Mouse (Mus musculus): ENCODE measurements around the gene Ccdc113. TPM values are rescaled to one million over a fixed set of nuclear protein-coding genes. Genes with fewer than 3 reads are reported as not detected.

Ccdc113 gene
- polyA plus RNA-seq, 1 experiment = not detected

DNA sequence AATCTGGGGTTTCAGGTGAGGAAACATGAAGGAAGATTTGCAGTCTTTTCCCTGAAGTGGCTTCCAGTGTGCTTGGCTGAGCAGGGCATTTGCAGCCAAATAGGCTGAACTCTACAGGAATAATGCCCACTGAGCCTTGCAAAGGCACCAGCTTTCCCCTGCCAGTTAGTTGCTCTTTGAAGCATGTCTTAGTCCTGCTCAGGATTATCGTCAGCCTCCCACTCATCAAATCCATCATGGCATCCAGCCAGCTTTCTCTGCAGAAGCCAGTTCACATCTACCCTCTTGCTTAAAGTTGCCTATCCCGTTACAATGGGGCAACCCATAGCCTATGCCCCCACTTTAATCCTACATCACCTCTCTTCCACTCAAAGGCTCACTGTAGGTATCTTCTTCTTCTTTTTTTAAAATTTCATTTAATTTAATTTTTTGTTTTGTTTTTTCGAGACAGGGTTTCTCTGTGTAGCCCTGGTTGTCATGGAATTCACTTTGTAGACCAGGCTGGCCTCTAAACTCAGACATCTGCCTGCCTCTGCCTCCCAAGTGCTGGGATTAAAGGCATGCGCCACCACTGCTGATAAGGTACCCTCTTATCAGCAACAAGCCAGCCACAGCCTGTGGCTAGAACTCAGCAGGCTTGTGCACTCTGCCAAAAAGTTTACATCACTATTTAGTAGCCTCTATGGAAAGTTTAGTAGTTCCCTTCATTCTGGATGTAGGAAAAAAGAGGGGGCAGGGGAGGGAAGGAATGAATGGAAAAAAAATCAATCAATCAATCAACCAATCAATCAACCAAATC is 34.4 kb upstream of the Ccdc113 start:
- Histone ChIP-seq H3K27ac (ENCODE audit: insufficient read depth, low read depth, low read length) (no peak overlapping the region), H3K4me3 (ENCODE audit: insufficient read depth, low read depth, low read length) (no peak overlapping the region), H3K4me1 (ENCODE audit: control insufficient read depth, insufficient read depth, low read length) (no peaks in the 10 kb centered on the region)
- WGBS = 62% methylated on average over 4 of the region's 4 CpGs
- TF ChIP-seq CTCF (IDR thresholded peaks at IDR 0.05; ENCODE audit: insufficient read depth, low read depth, low read length) = no peak
- TF ChIP-seq POLR2A (IDR thresholded peaks at IDR 0.05; ENCODE audit: insufficient read depth, low read depth, low read length) = no peak

DNA sequence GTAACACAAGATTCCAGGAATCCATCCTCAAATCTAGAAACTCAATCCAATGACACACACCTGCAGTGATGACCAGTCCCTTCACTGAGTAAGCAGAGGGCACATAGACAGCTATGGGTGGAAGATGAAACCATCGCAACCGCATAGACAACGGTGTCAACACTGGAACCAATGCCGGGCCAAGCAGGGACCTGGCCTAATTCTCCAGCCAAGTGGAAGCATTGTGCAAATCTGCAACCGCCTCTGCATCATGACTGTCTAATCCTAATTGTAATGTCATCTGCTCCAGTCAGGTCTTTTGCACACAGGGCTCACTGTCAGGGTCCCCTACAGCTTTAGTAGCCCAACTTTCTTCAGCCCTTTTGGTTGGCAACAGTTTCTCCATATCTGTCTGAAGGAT is 33.4 kb upstream of the Ccdc113 start:
- H3K27ac ChIP-seq (ENCODE audit: insufficient read depth, low read depth, low read length) = no peak overlapping the region
- H3K4me3 ChIP-seq (ENCODE audit: insufficient read depth, low read depth, low read length) = no peak overlapping the region
- no peak for TF ChIP-seq POLR2A (IDR thresholded peaks at IDR 0.05; ENCODE audit: insufficient read depth, low read depth, low read length)
- no peak for TF ChIP-seq CTCF (IDR thresholded peaks at IDR 0.05; ENCODE audit: insufficient read depth, low read depth, low read length)
- H3K4me1 ChIP-seq (ENCODE audit: control insufficient read depth, insufficient read depth, low read length) = no peaks in the 10 kb centered on the region
- 84% methylated on average over 5 of the region's 5 CpGs for WGBS

DNA sequence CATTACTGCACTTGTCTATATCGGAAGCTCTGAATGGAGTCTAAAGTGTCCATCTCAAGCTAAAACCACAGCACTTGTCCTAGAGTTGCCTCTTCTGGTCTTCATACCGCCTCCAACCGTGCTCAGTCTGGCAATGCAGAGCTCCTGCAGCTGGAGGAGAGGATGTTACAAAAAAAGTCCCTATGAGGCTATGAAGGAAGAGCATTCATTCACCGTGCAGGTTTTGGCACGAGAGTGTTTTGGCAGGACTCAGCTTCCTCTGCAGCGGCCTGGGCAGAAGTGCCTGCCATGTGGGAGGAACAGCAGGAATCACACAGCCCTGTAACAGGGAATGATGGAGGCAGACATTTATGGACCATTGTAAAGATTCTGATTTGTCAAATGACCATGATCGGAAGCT is 31.5 kb upstream of the Ccdc113 start:
- TF ChIP-seq CTCF (IDR thresholded peaks at IDR 0.05; ENCODE audit: insufficient read depth, low read depth, low read length) (no peak), POLR2A (IDR thresholded peaks at IDR 0.05; ENCODE audit: insufficient read depth, low read depth, low read length) (no peak)
- no peak overlapping the region for H3K27ac ChIP-seq (ENCODE audit: insufficient read depth, low read depth, low read length)
- no peaks in the 10 kb centered on the region for H3K4me1 ChIP-seq (ENCODE audit: control insufficient read depth, insufficient read depth, low read length)
- 57% methylated on average over 7 of the region's 7 CpGs for WGBS
- H3K4me3 ChIP-seq (ENCODE audit: insufficient read depth, low read depth, low read length) = no peak overlapping the region

DNA sequence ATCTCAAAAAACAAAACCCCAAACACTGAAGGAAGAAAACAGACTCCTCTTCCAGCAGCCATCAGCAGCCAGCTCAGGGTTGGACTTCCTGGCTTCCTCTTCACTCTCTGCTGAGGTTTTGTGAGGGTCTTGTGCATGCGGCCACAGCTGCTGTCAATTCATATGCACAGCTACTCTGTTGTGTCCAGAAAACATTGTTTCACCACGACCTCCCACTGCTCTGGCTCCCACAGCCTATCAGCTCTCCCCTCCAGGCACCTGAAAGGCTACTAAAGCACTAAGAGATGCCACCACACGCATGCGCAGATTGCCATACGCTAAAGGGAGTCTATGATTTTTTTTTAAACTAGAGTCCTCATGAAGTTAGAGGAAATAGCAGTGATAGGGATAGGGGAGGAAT is 29.1 kb upstream of the Ccdc113 start:
- TF ChIP-seq POLR2A (IDR thresholded peaks at IDR 0.05; ENCODE audit: insufficient read depth, low read depth, low read length) = no peak
- no peak for TF ChIP-seq CTCF (IDR thresholded peaks at IDR 0.05; ENCODE audit: insufficient read depth, low read depth, low read length)
- H3K4me1 ChIP-seq (ENCODE audit: control insufficient read depth, insufficient read depth, low read length) = no peaks in the 10 kb centered on the region
- WGBS = 59% methylated on average over 5 of the region's 5 CpGs
- no peak overlapping the region for H3K27ac ChIP-seq (ENCODE audit: insufficient read depth, low read depth, low read length)
- no peak overlapping the region for H3K4me3 ChIP-seq (ENCODE audit: insufficient read depth, low read depth, low read length)

DNA sequence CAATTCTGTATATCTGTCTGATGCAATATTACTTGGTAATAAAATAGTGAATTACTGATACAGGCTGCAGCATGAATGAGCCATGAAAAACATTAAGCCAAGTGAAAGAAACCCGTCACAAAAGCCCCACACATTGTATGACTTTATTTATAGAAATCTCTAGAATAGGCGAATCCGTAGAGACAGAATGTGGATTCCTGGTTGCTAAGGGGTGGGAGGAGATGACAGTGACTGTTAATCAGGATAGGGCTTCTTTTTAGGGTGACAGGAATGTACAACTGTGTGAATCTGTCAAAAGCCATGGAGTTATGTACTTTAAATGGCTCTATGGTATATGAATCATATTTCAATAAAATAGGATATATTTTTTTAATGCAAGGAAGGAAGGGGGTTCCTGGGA is 28.3 kb upstream of the Ccdc113 start:
- Histone ChIP-seq H3K4me3 (ENCODE audit: insufficient read depth, low read depth, low read length) (no peak overlapping the region), H3K27ac (ENCODE audit: insufficient read depth, low read depth, low read length) (no peak overlapping the region), H3K4me1 (ENCODE audit: control insufficient read depth, insufficient read depth, low read length) (no peaks in the 10 kb centered on the region)
- TF ChIP-seq POLR2A (IDR thresholded peaks at IDR 0.05; ENCODE audit: insufficient read depth, low read depth, low read length) (no peak), CTCF (IDR thresholded peaks at IDR 0.05; ENCODE audit: insufficient read depth, low read depth, low read length) (no peak)
- 31% methylated on average over 3 of the region's 3 CpGs for WGBS

DNA sequence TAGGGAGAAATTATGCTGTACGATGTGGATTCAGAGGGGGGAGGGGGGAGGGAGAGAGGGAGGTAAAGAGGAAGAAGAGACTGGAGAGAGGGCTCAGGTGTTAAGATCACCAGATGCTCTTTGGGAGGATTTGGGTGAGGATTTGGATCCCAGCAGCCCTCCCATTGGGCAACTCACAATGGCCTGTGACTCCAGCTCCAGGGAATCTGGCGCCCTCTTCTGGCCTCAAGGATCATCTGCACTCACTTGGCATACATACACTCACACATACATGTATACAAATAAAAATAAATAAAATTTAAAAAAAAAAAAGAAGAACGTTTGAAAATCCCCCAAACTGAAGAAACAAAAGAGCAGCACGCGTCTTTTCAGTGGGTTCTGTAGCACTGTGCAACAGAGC is 27.6 kb upstream of the Ccdc113 start:
- Histone ChIP-seq H3K4me3 (ENCODE audit: insufficient read depth, low read depth, low read length) (no peak overlapping the region), H3K4me1 (ENCODE audit: control insufficient read depth, insufficient read depth, low read length) (no peaks in the 10 kb centered on the region), H3K27ac (ENCODE audit: insufficient read depth, low read depth, low read length) (no peak overlapping the region)
- no peak for TF ChIP-seq POLR2A (IDR thresholded peaks at IDR 0.05; ENCODE audit: insufficient read depth, low read depth, low read length)
- TF ChIP-seq CTCF (IDR thresholded peaks at IDR 0.05; ENCODE audit: insufficient read depth, low read depth, low read length) = no peak
- 70% methylated on average over 5 of the region's 5 CpGs for WGBS

DNA sequence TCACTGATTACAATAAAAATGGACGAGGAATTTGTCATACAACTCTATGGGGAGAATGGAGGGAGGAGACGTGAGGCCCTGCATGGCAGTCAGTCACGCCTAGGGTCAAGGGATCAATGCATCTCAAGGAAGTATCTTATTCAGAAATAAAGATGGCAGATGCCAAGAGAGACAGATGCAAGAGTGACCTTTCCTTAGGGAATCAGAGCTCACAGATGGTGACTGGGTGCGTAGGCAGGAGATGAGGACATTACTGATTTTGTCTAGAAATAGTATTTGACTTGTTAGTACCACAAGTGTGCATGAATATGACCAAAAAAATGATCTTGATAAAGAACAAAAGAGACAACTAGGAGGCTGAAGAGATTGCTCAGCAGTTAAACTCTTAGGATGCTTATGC is 21.6 kb upstream of the Ccdc113 start:
- Histone ChIP-seq H3K4me3 (ENCODE audit: insufficient read depth, low read depth, low read length) (no peak overlapping the region), H3K27ac (ENCODE audit: insufficient read depth, low read depth, low read length) (no peak overlapping the region), H3K4me1 (ENCODE audit: control insufficient read depth, insufficient read depth, low read length) (peaks cover 2% of the 10 kb centered on the region; the same call in 1 of the 2 replicates)
- WGBS = 71% methylated on average over 4 of the region's 4 CpGs
- no peak for TF ChIP-seq POLR2A (IDR thresholded peaks at IDR 0.05; ENCODE audit: insufficient read depth, low read depth, low read length)
- no peak for TF ChIP-seq CTCF (IDR thresholded peaks at IDR 0.05; ENCODE audit: insufficient read depth, low read depth, low read length)

DNA sequence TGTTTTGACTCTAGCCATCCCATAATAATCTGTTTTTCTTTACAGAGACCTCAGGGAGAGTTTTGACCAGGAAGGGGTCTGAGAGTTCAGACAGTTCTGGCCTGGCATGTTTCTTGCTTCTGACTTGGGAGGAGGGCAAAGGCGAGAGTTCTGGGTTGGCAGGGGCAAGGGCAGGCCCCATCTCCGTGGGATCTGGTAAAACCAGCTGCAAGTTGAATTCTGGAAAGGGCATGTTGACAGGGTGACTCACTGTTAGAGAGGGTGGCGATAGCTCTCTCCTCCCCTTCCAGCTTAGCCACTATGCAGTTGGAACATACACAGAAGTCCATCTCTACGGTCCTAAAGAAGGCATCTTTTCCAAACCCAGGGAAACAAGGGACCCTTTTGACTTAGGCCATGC is 20.7 kb upstream of the Ccdc113 start:
- Histone ChIP-seq H3K4me3 (ENCODE audit: insufficient read depth, low read depth, low read length) (no peak overlapping the region), H3K27ac (ENCODE audit: insufficient read depth, low read depth, low read length) (no peak overlapping the region), H3K4me1 (ENCODE audit: control insufficient read depth, insufficient read depth, low read length) (peaks cover 2% of the 10 kb centered on the region; the same call in 1 of the 2 replicates)
- WGBS = 28% methylated on average over 4 of the region's 4 CpGs
- no peak for TF ChIP-seq CTCF (IDR thresholded peaks at IDR 0.05; ENCODE audit: insufficient read depth, low read depth, low read length)
- TF ChIP-seq POLR2A (IDR thresholded peaks at IDR 0.05; ENCODE audit: insufficient read depth, low read depth, low read length) = no peak

DNA sequence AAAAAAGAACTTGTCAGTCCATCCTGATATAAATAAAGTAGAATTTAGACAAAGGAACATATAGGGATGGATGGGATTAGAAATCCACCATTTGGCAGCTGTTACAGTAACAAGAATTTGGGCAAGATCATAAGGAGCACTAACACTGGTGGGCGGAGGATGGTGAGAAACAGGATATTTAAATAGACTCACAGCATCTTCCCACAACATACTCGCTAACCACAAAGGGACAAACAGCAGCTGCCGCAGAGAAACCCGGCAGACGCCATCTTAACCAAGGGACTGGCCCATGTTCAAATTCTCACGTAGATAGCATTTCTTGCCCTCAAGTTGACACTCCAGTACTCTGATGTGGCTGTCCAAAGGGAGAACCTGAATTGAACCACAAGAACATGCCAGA is 17.0 kb upstream of the Ccdc113 start:
- WGBS = 67% methylated on average over 6 of the region's 6 CpGs
- H3K27ac ChIP-seq (ENCODE audit: insufficient read depth, low read depth, low read length) = no peak overlapping the region
- H3K4me1 ChIP-seq (ENCODE audit: control insufficient read depth, insufficient read depth, low read length) = peaks cover 2% of the 10 kb centered on the region; the same call in 1 of the 2 replicates
- TF ChIP-seq CTCF (IDR thresholded peaks at IDR 0.05; ENCODE audit: insufficient read depth, low read depth, low read length) (no peak), POLR2A (IDR thresholded peaks at IDR 0.05; ENCODE audit: insufficient read depth, low read depth, low read length) (no peak)
- H3K4me3 ChIP-seq (ENCODE audit: insufficient read depth, low read depth, low read length) = no peak overlapping the region
